In genomic region chr7:101737735-101738134, GRCm38 (mm10) we compare ENCODE assay signal across 24 mouse cellular contexts.
DNase-seq lines count a peak whose midpoint lies in the region; ATAC-seq and TF ChIP-seq lines count a peak whose summit lies in the region.
"Had no signal": no experiment of that assay in that cellular context is flagged by ENCODE, and none has a peak within 500 bp of the region (broad histone marks: within the 10 kb centered on the region; RNA-seq: fewer than 3 reads in every experiment).

No protein-coding gene starts in this region.

- H3K4me1 ChIP-seq in liver, postnatal 0 days (ENCODE audit: insufficient read depth) = no peaks in the 10 kb centered on the region
- peaks cover 5 to 9% of the 10 kb centered on the region in 2 experiments; a peak in 3 of 4 replicates for H3K4me1 ChIP-seq in liver, embryonic 14.5 days (replicated peaks; ENCODE audit: control insufficient read depth in 2 of 2, insufficient read depth in 2 of 2, low read length in 1 of 2)
- peaks cover 25% of the 10 kb centered on the region for H3K4me1 ChIP-seq in forebrain, embryonic 10.5 days

- no peaks in the 10 kb centered on the region for H3K9me3 ChIP-seq in liver, postnatal 0 days (ENCODE audit: low read length)
- no peaks in the 10 kb centered on the region for H3K9me3 ChIP-seq in liver, embryonic 14.5 days (ENCODE audit: control insufficient read depth, low read length)
- no peaks in the 10 kb centered on the region for H3K9me3 ChIP-seq in forebrain, embryonic 10.5 days
- H3K9me3 ChIP-seq: embryonic facial prominence, embryonic 12.5 days; forebrain, embryonic 12.5 days; G1E; heart, embryonic 13.5 days; hindbrain, embryonic 15.5 days had no signal

- no peak overlapping the region for H3K9ac ChIP-seq in liver, postnatal 0 days (replicated peaks)
- no peak overlapping the region for H3K9ac ChIP-seq in liver, embryonic 14.5 days (replicated peaks)
- H3K9ac ChIP-seq: embryonic facial prominence, embryonic 12.5 days; forebrain, embryonic 12.5 days; heart, embryonic 13.5 days; hindbrain, embryonic 15.5 days had no signal

- no peak overlapping the region for H3K4me2 ChIP-seq in liver, postnatal 0 days (ENCODE audit: low read depth, low read length)
- H3K4me2 ChIP-seq in liver, embryonic 14.5 days (ENCODE audit: low read depth) = no peak overlapping the region
- H3K4me2 ChIP-seq: embryonic facial prominence, embryonic 12.5 days; forebrain, embryonic 12.5 days; heart, embryonic 13.5 days; hindbrain, embryonic 15.5 days had no signal

- TF ChIP-seq CTCF in liver, postnatal 0 days (IDR thresholded peaks at IDR 0.05; ENCODE audit: low read depth) = no peak
- no peak for TF ChIP-seq CTCF in liver, embryonic 14.5 days (IDR thresholded peaks at IDR 0.05; ENCODE audit: low read depth)

- no peak overlapping the region for H3K27ac ChIP-seq in liver, postnatal 0 days (ENCODE audit: low read depth)
- no peak overlapping the region for H3K27ac ChIP-seq in liver, embryonic 14.5 days
- H3K27ac ChIP-seq in forebrain, embryonic 10.5 days = no peak overlapping the region
- H3K27ac ChIP-seq: embryonic facial prominence, embryonic 12.5 days; forebrain, embryonic 12.5 days; heart, embryonic 13.5 days; hindbrain, embryonic 15.5 days had no signal

- 53% methylated on average over 3 of the region's 3 CpGs for WGBS in liver, postnatal 0 days (ENCODE audit: insufficient replicate concordance)
- 51% methylated on average over 3 of the region's 3 CpGs for WGBS in liver, embryonic 14.5 days (ENCODE audit: insufficient replicate concordance)
- WGBS in forebrain, embryonic 10.5 days = 84% methylated on average over 3 of the region's 3 CpGs

- intact Hi-C loops in left cerebral cortex, postnatal 4 days (cut with DNase I) = no loop called here

- no peak overlapping the region for H3K4me3 ChIP-seq in liver, postnatal 0 days (ENCODE audit: low read depth, low read length)
- H3K4me3 ChIP-seq in liver, embryonic 14.5 days (ENCODE audit: insufficient read depth in 1 of 2, low read depth in 2 of 2, low read length in 2 of 2) = no peak overlapping the region
- H3K4me3 ChIP-seq in forebrain, embryonic 10.5 days = no peak overlapping the region
- H3K4me3 ChIP-seq: embryonic facial prominence, embryonic 12.5 days; forebrain, embryonic 12.5 days; heart, embryonic 13.5 days; hindbrain, embryonic 15.5 days had no signal

- H3K36me3 ChIP-seq in liver, postnatal 0 days (replicated peaks; ENCODE audit: insufficient read depth, low read length) = no peaks in the 10 kb centered on the region
- no peaks in the 10 kb centered on the region for H3K36me3 ChIP-seq in liver, embryonic 14.5 days (replicated peaks; ENCODE audit: control insufficient read depth, insufficient read depth, low read depth)
- no peaks in the 10 kb centered on the region for H3K36me3 ChIP-seq in forebrain, embryonic 10.5 days (replicated peaks)
- H3K36me3 ChIP-seq: embryonic facial prominence, embryonic 12.5 days; forebrain, embryonic 12.5 days; heart, embryonic 13.5 days; hindbrain, embryonic 15.5 days had no signal

- H3K27me3 ChIP-seq in liver, postnatal 0 days (ENCODE audit: insufficient read depth, low read length) = no peaks in the 10 kb centered on the region
- H3K27me3 ChIP-seq in liver, embryonic 14.5 days (ENCODE audit: control insufficient read depth, insufficient read depth, low read length) = no peaks in the 10 kb centered on the region
- H3K27me3 ChIP-seq in forebrain, embryonic 10.5 days (ENCODE audit: poor library complexity, severe bottlenecking) = no peaks in the 10 kb centered on the region
- H3K27me3 ChIP-seq: embryonic facial prominence, embryonic 12.5 days; forebrain, embryonic 12.5 days; heart, embryonic 13.5 days; hindbrain, embryonic 15.5 days; Patski had no signal

- ATAC-seq in liver, postnatal 0 days = no peak
- peak; percentile 47; the same call in 1 of the 2 replicates for ATAC-seq in liver, embryonic 14.5 days (ENCODE audit: insufficient read depth)
- ATAC-seq: activated CD4-positive, CD25-positive, alpha-beta regulatory T cell, adult 4 months; CD4-positive, CD25-positive, alpha-beta regulatory T cell, adult 4 months; forebrain, embryonic 16.5 days; intestine, postnatal 0 days; Patski had no signal

- DNase-seq in liver = peak; percentile 23
- no peak for DNase-seq in liver, postnatal 0 days
- peak; percentile 24 for DNase-seq in c-Kit-positive CD71-positive TER-119-positive erythroid progenitor cells, embryonic 14.5 days (ENCODE audit: low spot score)
- peak in 1 of 3 experiments; percentile 17 for DNase-seq in liver, embryonic 14.5 days (ENCODE audit: low read depth in 3 of 3, low spot score in 3 of 3)
- DNase-seq in forebrain, embryonic 10.5 days (ENCODE audit: extremely low spot score, low spot score) = no peak
- DNase-seq in left cerebral cortex, postnatal 4 days = no peak
- DNase-seq in thymus, postnatal 25 days = no peak
- DNase-seq: B cell, adult 2 months; cerebellum, adult 11 months; cerebellum, adult 8-10 months; cerebellum, postnatal 25 days; gastrocnemius, postnatal 14 days; heart, adult 11 months; heart, postnatal 36 days had no signal

- TF ChIP-seq EP300 in liver, postnatal 0 days (IDR thresholded peaks at IDR 0.05; ENCODE audit: low read depth) = no peak
- no peak for TF ChIP-seq EP300 in liver, embryonic 14.5 days (IDR thresholded peaks at IDR 0.05; ENCODE audit: low read depth)

Comparison
In these comparisons a context has a peak if more than half of its experiments do, and no peak if none do; other contexts are left out.
1. DNase-seq: peak in liver (single experiment) and c-Kit-positive CD71-positive TER-119-positive erythroid progenitor cells, embryonic 14.5 days (single experiment); none in liver, postnatal 0 days (single experiment), forebrain, embryonic 10.5 days (single experiment), left cerebral cortex, postnatal 4 days (single experiment) and thymus, postnatal 25 days (single experiment).